Mouse (Mus musculus): ENCODE results near the gene Limch1. TPM values are rescaled to one million over a fixed set of nuclear protein-coding genes. Genes with fewer than 3 reads are reported as not detected.

Limch1 gene
- polyA plus RNA-seq, 2 experiments, result 0.54 to 1.2 TPM

- Histone ChIP-seq H3K4me1 (replicated peaks; ENCODE audit: control insufficient read depth in 2 of 2, insufficient read depth in 2 of 2, low read length in 1 of 2) (no peaks in the 10 kb centered on the region), H3K9me3 (ENCODE audit: control insufficient read depth, low read length) (no peaks in the 10 kb centered on the region), H3K27ac (no peak overlapping the region), H3K9ac (replicated peaks) (no peak overlapping the region), H3K4me2 (ENCODE audit: low read depth) (no peak overlapping the region), H3K36me3 (replicated peaks; ENCODE audit: control insufficient read depth, insufficient read depth, low read depth) (no peaks in the 10 kb centered on the region), H3K4me3 (ENCODE audit: insufficient read depth in 1 of 2, low read depth in 2 of 2, low read length in 2 of 2) (no peak overlapping the region), H3K27me3 (ENCODE audit: control insufficient read depth, insufficient read depth, low read length) (no peaks in the 10 kb centered on the region)
- no peak for TF ChIP-seq EP300 (IDR thresholded peaks at IDR 0.05; ENCODE audit: low read depth)
- TF ChIP-seq CTCF (IDR thresholded peaks at IDR 0.05; ENCODE audit: low read depth), result no peak
- DNase-seq (ENCODE audit: low read depth in 3 of 3, low spot score in 3 of 3) (no peak), ATAC-seq (ENCODE audit: insufficient read depth) (no peak)
- 57% methylated on average over 5 of the region's 5 CpGs for WGBS (ENCODE audit: insufficient replicate concordance)
Measured at GRCm38 (mm10) chr5:66955245-66955644, 209.6 kb downstream of the Limch1 start.

- no peak overlapping the region for H3K27ac ChIP-seq
- H3K9me3 ChIP-seq (ENCODE audit: control insufficient read depth, low read length), result no peaks in the 10 kb centered on the region
- H3K36me3 ChIP-seq (replicated peaks; ENCODE audit: control insufficient read depth, insufficient read depth, low read depth), result no peaks in the 10 kb centered on the region
- H3K9ac ChIP-seq (replicated peaks), result no peak overlapping the region
- H3K4me1 ChIP-seq (replicated peaks; ENCODE audit: control insufficient read depth in 2 of 2, insufficient read depth in 2 of 2, low read length in 1 of 2), result no peaks in the 10 kb centered on the region
- H3K4me2 ChIP-seq (ENCODE audit: low read depth), result no peak overlapping the region
- no peaks in the 10 kb centered on the region for H3K27me3 ChIP-seq (ENCODE audit: control insufficient read depth, insufficient read depth, low read length)
- WGBS (ENCODE audit: insufficient replicate concordance), result 64% methylated on average over 10 of the region's 10 CpGs
- ATAC-seq (ENCODE audit: insufficient read depth) (no peak), DNase-seq (ENCODE audit: low read depth in 3 of 3, low spot score in 3 of 3) (no peak)
- H3K4me3 ChIP-seq (ENCODE audit: insufficient read depth in 1 of 2, low read depth in 2 of 2, low read length in 2 of 2), result no peak overlapping the region
- TF ChIP-seq EP300 (IDR thresholded peaks at IDR 0.05; ENCODE audit: low read depth) (no peak), CTCF (IDR thresholded peaks at IDR 0.05; ENCODE audit: low read depth) (no peak)
Measured at GRCm38 (mm10) chr5:66957656-66958055, 212.0 kb downstream of the Limch1 start.

GRCm38 (mm10) chr5:66958118-66958517 is 212.5 kb downstream of the Limch1 start:
- Histone ChIP-seq H3K36me3 (replicated peaks; ENCODE audit: control insufficient read depth, insufficient read depth, low read depth) (no peaks in the 10 kb centered on the region), H3K27me3 (ENCODE audit: control insufficient read depth, insufficient read depth, low read length) (no peaks in the 10 kb centered on the region), H3K27ac (no peak overlapping the region), H3K9ac (replicated peaks) (no peak overlapping the region), H3K9me3 (ENCODE audit: control insufficient read depth, low read length) (no peaks in the 10 kb centered on the region), H3K4me2 (ENCODE audit: low read depth) (no peak overlapping the region), H3K4me3 (ENCODE audit: insufficient read depth in 1 of 2, low read depth in 2 of 2, low read length in 2 of 2) (no peak overlapping the region), H3K4me1 (replicated peaks; ENCODE audit: control insufficient read depth in 2 of 2, insufficient read depth in 2 of 2, low read length in 1 of 2) (no peaks in the 10 kb centered on the region)
- WGBS (ENCODE audit: insufficient replicate concordance), result 26% methylated on average over 8 of the region's 8 CpGs
- no peak for ATAC-seq (ENCODE audit: insufficient read depth)
- TF ChIP-seq CTCF (IDR thresholded peaks at IDR 0.05; ENCODE audit: low read depth) (no peak), EP300 (IDR thresholded peaks at IDR 0.05; ENCODE audit: low read depth) (no peak)
- no peak for DNase-seq (ENCODE audit: low read depth in 3 of 3, low spot score in 3 of 3)

GRCm38 (mm10) chr5:66959968-66960367 is 214.3 kb downstream of the Limch1 start:
- H3K36me3 ChIP-seq (replicated peaks; ENCODE audit: control insufficient read depth, insufficient read depth, low read depth), result no peaks in the 10 kb centered on the region
- H3K9ac ChIP-seq (replicated peaks), result no peak overlapping the region
- H3K4me3 ChIP-seq (ENCODE audit: insufficient read depth in 1 of 2, low read depth in 2 of 2, low read length in 2 of 2), result no peak overlapping the region
- WGBS (ENCODE audit: insufficient replicate concordance), result 72% methylated on average over 8 of the region's 8 CpGs
- ATAC-seq (ENCODE audit: insufficient read depth), result no peak
- H3K27ac ChIP-seq, result no peak overlapping the region
- H3K9me3 ChIP-seq (ENCODE audit: control insufficient read depth, low read length), result no peaks in the 10 kb centered on the region
- no peak overlapping the region for H3K4me2 ChIP-seq (ENCODE audit: low read depth)
- DNase-seq (ENCODE audit: low read depth in 3 of 3, low spot score in 3 of 3), result no peak
- no peaks in the 10 kb centered on the region for H3K27me3 ChIP-seq (ENCODE audit: control insufficient read depth, insufficient read depth, low read length)
- TF ChIP-seq CTCF (IDR thresholded peaks at IDR 0.05; ENCODE audit: low read depth) (no peak), EP300 (IDR thresholded peaks at IDR 0.05; ENCODE audit: low read depth) (no peak)
- no peaks in the 10 kb centered on the region for H3K4me1 ChIP-seq (replicated peaks; ENCODE audit: control insufficient read depth in 2 of 2, insufficient read depth in 2 of 2, low read length in 1 of 2)

GRCm38 (mm10) chr5:66965442-66965841 is 219.8 kb downstream of the Limch1 start:
- no peak overlapping the region for H3K9ac ChIP-seq (replicated peaks)
- ATAC-seq (ENCODE audit: insufficient read depth), result no peak
- no peak overlapping the region for H3K27ac ChIP-seq
- H3K27me3 ChIP-seq (ENCODE audit: control insufficient read depth, insufficient read depth, low read length), result no peaks in the 10 kb centered on the region
- H3K4me2 ChIP-seq (ENCODE audit: low read depth), result no peak overlapping the region
- no peaks in the 10 kb centered on the region for H3K4me1 ChIP-seq (replicated peaks; ENCODE audit: control insufficient read depth in 2 of 2, insufficient read depth in 2 of 2, low read length in 1 of 2)
- H3K9me3 ChIP-seq (ENCODE audit: control insufficient read depth, low read length), result no peaks in the 10 kb centered on the region
- no peak overlapping the region for H3K4me3 ChIP-seq (ENCODE audit: insufficient read depth in 1 of 2, low read depth in 2 of 2, low read length in 2 of 2)
- no peak for TF ChIP-seq EP300 (IDR thresholded peaks at IDR 0.05; ENCODE audit: low read depth)
- TF ChIP-seq CTCF (IDR thresholded peaks at IDR 0.05; ENCODE audit: low read depth), result no peak
- no peak for DNase-seq (ENCODE audit: low read depth in 3 of 3, low spot score in 3 of 3)
- H3K36me3 ChIP-seq (replicated peaks; ENCODE audit: control insufficient read depth, insufficient read depth, low read depth), result no peaks in the 10 kb centered on the region
- WGBS (ENCODE audit: insufficient replicate concordance), result 40% methylated on average over 6 of the region's 6 CpGs

Measured in liver, embryonic 14.5 days (tissue).